Mouse (Mus musculus): ENCODE results near the gene Akirin2. TPM values are rescaled to one million over a fixed set of nuclear protein-coding genes. Genes with fewer than 3 reads are reported as not detected.
A peak's percentile ranks its signal among the peaks of the same experiment; 100 is the strongest.

The Akirin2 gene
- polyA plus RNA-seq, 1 experiment from 2014 or later = 23.8 TPM

GRCm38 (mm10) chr4:34584871-34585607 is 34.3 kb downstream of the Akirin2 start:
- whole genome bisulfite sequencing (ENCODE audit: insufficient replicate concordance) = 80% methylated on average over 7 of the region's 7 CpGs
- Histone ChIP-seq H3K36me3 (replicated peaks) (peaks cover 56% of the 10 kb centered on the region), H3K4me3 (replicated peaks) (no peak overlapping the region), H3K27ac (replicated peaks) (no peak overlapping the region), H3K4me1 (replicated peaks) (no peaks in the 10 kb centered on the region), H3K27me3 (no peaks in the 10 kb centered on the region), H3K9ac (no peak overlapping the region), H3K9me3 (replicated peaks) (no peaks in the 10 kb centered on the region), H3K4me2 (no peak overlapping the region)
- no peak for ATAC-seq (ENCODE audit: insufficient read depth)

GRCm38 (mm10) chr4:34603123-34603522 is 52.4 kb downstream of the Akirin2 start:
- Histone ChIP-seq H3K27ac (replicated peaks) (no peak overlapping the region), H3K4me3 (replicated peaks) (no peak overlapping the region), H3K9me3 (replicated peaks) (no peaks in the 10 kb centered on the region), H3K4me2 (no peak overlapping the region), H3K36me3 (replicated peaks) (peaks cover 63% of the 10 kb centered on the region), H3K27me3 (no peaks in the 10 kb centered on the region), H3K9ac (no peak overlapping the region), H3K4me1 (replicated peaks) (no peaks in the 10 kb centered on the region)
- WGBS (ENCODE audit: insufficient replicate concordance) = 87% methylated on average over 6 of the region's 6 CpGs
- no peak for ATAC-seq (ENCODE audit: insufficient read depth)

- no peaks in the 10 kb centered on the region for H3K27me3 ChIP-seq
- no peak for ATAC-seq (ENCODE audit: insufficient read depth)
- H3K4me3 ChIP-seq (replicated peaks) = no peak overlapping the region
- no peak overlapping the region for H3K4me2 ChIP-seq
- H3K36me3 ChIP-seq (replicated peaks) = peaks cover 53% of the 10 kb centered on the region
- H3K9ac ChIP-seq = no peak overlapping the region
- H3K4me1 ChIP-seq (replicated peaks) = no peaks in the 10 kb centered on the region
- no peak overlapping the region for H3K27ac ChIP-seq (replicated peaks)
- no peaks in the 10 kb centered on the region for H3K9me3 ChIP-seq (replicated peaks)
- 88% methylated on average over 10 of the region's 10 CpGs for WGBS (ENCODE audit: insufficient replicate concordance)
Measured at GRCm38 (mm10) chr4:34606658-34607057, 55.9 kb downstream of the Akirin2 start.

- H3K4me2 ChIP-seq = peak overlapping the region; percentile 77
- WGBS (ENCODE audit: insufficient replicate concordance) = 47% methylated on average over 6 of the region's 6 CpGs
- peaks cover 33% of the 10 kb centered on the region for H3K4me1 ChIP-seq (replicated peaks)
- no peak for ATAC-seq (ENCODE audit: insufficient read depth)
- peaks cover 13% of the 10 kb centered on the region for H3K36me3 ChIP-seq (replicated peaks)
- no peaks in the 10 kb centered on the region for H3K9me3 ChIP-seq (replicated peaks)
- H3K27ac ChIP-seq (replicated peaks) = peak overlapping the region; percentile 89; the same call in 1 of the 2 replicates
- H3K27me3 ChIP-seq = no peaks in the 10 kb centered on the region
- peak overlapping the region; percentile 84 for H3K9ac ChIP-seq
- H3K4me3 ChIP-seq (replicated peaks) = peak overlapping the region; percentile 73
Measured at GRCm38 (mm10) chr4:34613571-34614145, 62.9 kb downstream of the Akirin2 start.

GRCm38 (mm10) chr4:34614630-34615094 is 63.9 kb downstream of the Akirin2 start, which contains the start of the genes Orc3 and Rars2:
Gene Orc3 (minus strand): TSS chr4:34614944.
Gene Rars2 (plus strand): TSS chr4:34614957.
- under 1% methylated on average over 42 of the region's 42 CpGs for WGBS (ENCODE audit: insufficient replicate concordance)
- peak within 1 kb of the TSS; percentile 89 for H3K27ac ChIP-seq (replicated peaks)
- ATAC-seq (ENCODE audit: insufficient read depth) = peak; percentile 99
- H3K4me1 ChIP-seq (replicated peaks) = peaks cover 33% of the 10 kb centered on the region
- H3K36me3 ChIP-seq (replicated peaks) = peaks cover 9% of the 10 kb centered on the region
- H3K9me3 ChIP-seq (replicated peaks) = no peaks in the 10 kb centered on the region
- no peaks in the 10 kb centered on the region for H3K27me3 ChIP-seq
- H3K4me2 ChIP-seq = peak within 1 kb of the TSS; percentile 77
- H3K9ac ChIP-seq = peak within 1 kb of the TSS; percentile 84
- peak within 1 kb of the TSS; percentile 73 for H3K4me3 ChIP-seq (replicated peaks)

- under 1% methylated on average over 13 of the region's 13 CpGs for WGBS (ENCODE audit: insufficient replicate concordance)
- Histone ChIP-seq H3K4me3 (replicated peaks) (peak overlapping the region; percentile 73), H3K9me3 (replicated peaks) (no peaks in the 10 kb centered on the region), H3K4me2 (peak overlapping the region; percentile 77), H3K27me3 (no peaks in the 10 kb centered on the region), H3K36me3 (replicated peaks) (peaks cover 6% of the 10 kb centered on the region; the same call in 1 of the 2 replicates), H3K4me1 (replicated peaks) (peaks cover 33% of the 10 kb centered on the region), H3K9ac (peak overlapping the region; percentile 84), H3K27ac (replicated peaks) (peak overlapping the region; percentile 63; the same call in 1 of the 2 replicates)
- ATAC-seq (ENCODE audit: insufficient read depth) = peak; percentile 7; the same call in 1 of the 2 replicates
Measured at GRCm38 (mm10) chr4:34615303-34615702, 64.6 kb downstream of the Akirin2 start.

- 54% methylated on average over 8 of the region's 8 CpGs for WGBS (ENCODE audit: insufficient replicate concordance)
- H3K27me3 ChIP-seq = no peaks in the 10 kb centered on the region
- no peaks in the 10 kb centered on the region for H3K36me3 ChIP-seq (replicated peaks)
- no peaks in the 10 kb centered on the region for H3K9me3 ChIP-seq (replicated peaks)
- no peak for ATAC-seq (ENCODE audit: insufficient read depth)
- H3K9ac ChIP-seq = peak overlapping the region; percentile 84
- H3K4me3 ChIP-seq (replicated peaks) = peak overlapping the region; percentile 73
- no peak overlapping the region for H3K27ac ChIP-seq (replicated peaks)
- H3K4me1 ChIP-seq (replicated peaks) = peaks cover 33% of the 10 kb centered on the region
- peak overlapping the region; percentile 77 for H3K4me2 ChIP-seq
Measured at GRCm38 (mm10) chr4:34616146-34616545, 65.4 kb downstream of the Akirin2 start.

Other genes with a start within 250 kb of the Akirin2 start
- 38.9 and 39.6 TPM in 2 replicates for gene Orc3, start 64.0 kb downstream of the Akirin2 start, polyA plus RNA-seq (2015; fragmentation: Nextera tagmentation; extraction: Ambion mirVana)
- gene Rars2, start 64.0 kb downstream of the Akirin2 start, polyA plus RNA-seq (2015; fragmentation: Nextera tagmentation; extraction: Ambion mirVana) = 25.1 and 25.5 TPM in 2 replicates
- gene Slc35a1, start 136.5 kb downstream of the Akirin2 start, polyA plus RNA-seq (2015; fragmentation: Nextera tagmentation; extraction: Ambion mirVana) = 16.5 and 17.5 TPM in 2 replicates
- not detected in 2 replicates for gene Cfap206, start 179.3 kb downstream of the Akirin2 start, polyA plus RNA-seq (2015; fragmentation: Nextera tagmentation; extraction: Ambion mirVana)
- not detected in 2 replicates for gene Gm136, start 205.3 kb downstream of the Akirin2 start, polyA plus RNA-seq (2015; fragmentation: Nextera tagmentation; extraction: Ambion mirVana)
- gene Smim8, start 227.5 kb downstream of the Akirin2 start, polyA plus RNA-seq (2015; fragmentation: Nextera tagmentation; extraction: Ambion mirVana) = 18.4 and 24.2 TPM in 2 replicates